Mouse (Mus musculus) effector memory CD4-positive, alpha-beta T cell, adult 5 months (primary cell): ENCODE data around the gene Olfr625-ps1. TPM values are rescaled to one million over a fixed set of nuclear protein-coding genes. Genes with fewer than 3 reads are reported as not detected.

ENCODE experiments used
- polyA plus RNA-seq: library from polyadenylated mRNA; unstranded; fragments of 100-300 nt; shearing (Covaris generic); gene quantifications from one replicate; pipeline ENCODE4 v1.2.1, GENCODE M21; 2017

Gene Olfr625-ps1
- not detected for polyA plus RNA-seq

DNA sequence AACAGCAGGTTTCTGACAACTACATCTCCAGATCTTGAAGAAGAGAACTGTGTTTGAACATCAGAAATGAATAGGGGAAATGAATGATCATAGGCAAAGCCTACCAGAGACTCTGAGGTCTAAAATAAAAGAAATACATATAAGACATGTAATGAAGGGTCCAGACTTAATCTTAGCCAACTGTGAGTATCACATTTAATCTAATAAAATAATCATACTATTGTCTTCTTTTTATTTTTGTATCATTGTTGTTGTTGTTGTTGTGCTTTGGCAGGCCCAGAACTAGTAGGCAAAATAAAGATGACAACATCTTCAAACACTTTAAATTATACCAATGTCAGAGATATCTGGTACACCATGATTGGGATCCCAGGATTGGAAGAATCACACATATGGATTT lies at the start of gene Olfr625-ps1:
Gene Olfr625-ps1, plus strand, starts transcription at position 301 of the 400 bp plus-strand sequence.

DNA sequence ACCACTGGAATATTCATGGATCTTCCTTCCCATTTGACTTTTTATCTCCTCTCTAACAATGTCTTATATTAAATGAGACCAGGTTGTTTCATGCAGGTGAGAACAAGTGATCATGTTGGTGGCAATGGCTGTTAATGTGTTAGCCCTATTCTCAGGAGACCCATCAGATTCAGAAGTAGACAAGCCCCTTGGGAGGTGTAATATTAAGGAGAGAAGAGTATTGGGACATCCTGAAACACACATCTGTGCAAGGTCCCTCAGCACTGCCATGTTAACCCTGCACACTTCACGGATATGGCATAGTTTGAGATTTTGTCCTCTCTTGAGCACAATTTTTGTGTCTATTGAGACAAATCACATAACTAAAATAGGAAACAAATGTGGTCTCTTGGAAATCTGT lies 39.9 kb upstream of the Olfr625-ps1 start, which contains the start of gene Olfr622:
Gene Olfr622, minus strand, starts transcription at position 101 of the 400 bp plus-strand sequence.

DNA sequence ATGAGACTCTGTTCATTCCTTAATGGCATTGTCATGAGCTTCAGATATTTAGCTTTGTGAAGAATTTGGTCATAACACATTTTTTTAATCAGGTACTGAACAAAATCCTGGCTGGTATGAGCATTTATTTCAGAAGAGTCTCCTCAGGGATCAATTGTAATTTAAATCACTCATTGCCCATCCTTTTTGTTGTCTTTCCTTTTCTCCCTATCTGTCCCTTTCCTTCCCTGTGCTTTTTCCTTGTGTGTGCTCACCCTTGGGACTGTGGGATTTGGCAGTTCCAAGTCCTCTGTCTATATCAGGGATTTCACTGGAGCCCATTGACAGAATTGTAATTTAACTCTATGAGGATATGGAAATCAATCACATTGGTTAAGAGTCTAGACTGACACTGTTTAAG lies 18.9 kb upstream of the Olfr625-ps1 start, which contains the start of gene Olfr623:
Gene Olfr623, minus strand, starts transcription at position 101 of the 400 bp plus-strand sequence.

DNA sequence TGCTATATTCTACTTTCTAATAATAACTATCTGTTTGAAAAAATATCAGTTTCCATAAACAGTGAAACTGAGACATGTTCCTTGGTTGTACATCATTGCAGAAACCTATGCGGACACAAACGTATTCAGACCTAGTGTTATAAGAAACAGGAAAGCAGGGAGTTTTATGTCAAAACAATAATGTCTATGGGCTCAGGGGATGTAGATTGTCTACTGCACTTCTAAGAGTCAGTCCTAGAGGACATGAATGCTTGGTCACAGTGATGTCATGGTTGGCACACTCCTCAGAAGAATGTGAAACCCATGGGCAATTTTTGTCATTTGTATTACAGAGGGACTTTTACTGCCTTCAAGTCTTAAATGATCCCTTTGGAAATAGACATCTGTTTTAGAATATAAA lies 11.4 kb upstream of the Olfr625-ps1 start, which contains the start of gene Olfr624:
Gene Olfr624, minus strand, starts transcription at position 101 of the 400 bp plus-strand sequence.

DNA sequence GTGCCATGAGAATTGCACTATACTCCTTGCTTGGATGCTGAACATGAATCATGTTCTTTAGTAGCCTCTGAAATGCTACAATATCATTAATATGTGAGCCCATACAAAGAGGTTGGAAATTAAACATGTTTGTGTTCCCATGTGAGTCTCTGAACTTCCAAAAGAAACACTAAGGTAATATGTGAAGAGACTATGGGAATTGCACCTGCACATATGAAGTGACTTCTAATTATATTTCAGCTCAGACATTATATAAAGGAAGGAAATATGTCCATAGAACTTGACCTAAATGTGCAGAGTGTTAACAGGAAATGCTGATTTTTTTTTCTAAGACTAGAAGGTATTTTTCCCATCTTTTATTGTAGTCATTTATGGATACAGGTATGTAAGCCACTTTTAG lies 31.9 kb downstream of the Olfr625-ps1 start, which contains the start of gene Olfr243:
Gene Olfr243, plus strand, starts transcription at position 301 of the 400 bp plus-strand sequence.

DNA sequence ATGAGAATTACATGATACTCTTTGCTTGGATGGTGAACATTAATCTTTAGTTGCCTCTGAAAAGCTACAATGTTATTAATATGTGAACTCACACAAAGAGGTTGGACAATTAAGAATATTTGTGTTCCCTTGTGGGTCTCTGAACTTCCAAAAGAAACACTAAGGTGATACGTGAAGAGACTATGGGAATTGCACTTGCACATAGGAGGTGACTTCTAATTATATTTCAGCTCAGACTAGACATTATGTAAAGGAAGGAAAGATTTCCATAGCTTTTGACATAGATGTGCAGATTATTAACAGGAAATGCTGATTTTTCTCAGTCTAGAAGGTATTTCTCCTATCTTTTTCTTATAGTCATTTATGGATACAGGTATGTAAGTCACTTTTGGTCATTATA lies 47.6 kb downstream of the Olfr625-ps1 start, which contains the start of gene Olfr628:
Gene Olfr628, plus strand, starts transcription at position 301 of the 400 bp plus-strand sequence.

Other genes starting within 250 kb of the Olfr625-ps1 start
- gene Olfr605, start 237.3 kb upstream of the Olfr625-ps1 start, polyA plus RNA-seq = not detected
- not detected for gene Olfr606, start 233.7 kb upstream of the Olfr625-ps1 start, polyA plus RNA-seq
- gene Olfr607, start 218.6 kb upstream of the Olfr625-ps1 start, polyA plus RNA-seq = 0.09 TPM
- not detected for gene Olfr608, start 212.8 kb upstream of the Olfr625-ps1 start, polyA plus RNA-seq
- not detected for gene Olfr609, start 184.7 kb upstream of the Olfr625-ps1 start, polyA plus RNA-seq
- not detected for gene Olfr610, start 170.6 kb upstream of the Olfr625-ps1 start, polyA plus RNA-seq
- gene Olfr611, start 161.9 kb upstream of the Olfr625-ps1 start, polyA plus RNA-seq = not detected
- not detected for gene Olfr612, start 140.0 kb upstream of the Olfr625-ps1 start, polyA plus RNA-seq
- not detected for gene Olfr613, start 134.6 kb upstream of the Olfr625-ps1 start, polyA plus RNA-seq
- gene Olfr615, start 126.6 kb upstream of the Olfr625-ps1 start, polyA plus RNA-seq = not detected
- gene Olfr616, start 113.6 kb upstream of the Olfr625-ps1 start, polyA plus RNA-seq = not detected
- gene Olfr617, start 109.7 kb upstream of the Olfr625-ps1 start, polyA plus RNA-seq = not detected
- gene Olfr618, start 92.6 kb upstream of the Olfr625-ps1 start, polyA plus RNA-seq = not detected
- gene Olfr619, start 82.1 kb upstream of the Olfr625-ps1 start, polyA plus RNA-seq = not detected
- not detected for gene Olfr620, start 70.2 kb upstream of the Olfr625-ps1 start, polyA plus RNA-seq
- gene Olfr622, start 40.0 kb upstream of the Olfr625-ps1 start, polyA plus RNA-seq = not detected
- not detected for gene Olfr623, start 19.0 kb upstream of the Olfr625-ps1 start, polyA plus RNA-seq
- not detected for gene Olfr624, start 11.5 kb upstream of the Olfr625-ps1 start, polyA plus RNA-seq
- not detected for gene Olfr243, start 32.0 kb downstream of the Olfr625-ps1 start, polyA plus RNA-seq
- gene Olfr628, start 47.7 kb downstream of the Olfr625-ps1 start, polyA plus RNA-seq = not detected
- not detected for gene Olfr629, start 62.2 kb downstream of the Olfr625-ps1 start, polyA plus RNA-seq
- gene Olfr630, start 74.6 kb downstream of the Olfr625-ps1 start, polyA plus RNA-seq = not detected
- not detected for gene Olfr69, start 88.9 kb downstream of the Olfr625-ps1 start, polyA plus RNA-seq
- gene Olfr68, start 97.0 kb downstream of the Olfr625-ps1 start, polyA plus RNA-seq = 0.14 TPM
- gene Olfr67, start 109.1 kb downstream of the Olfr625-ps1 start, polyA plus RNA-seq = not detected
- not detected for gene Hbb-bt, start 131.3 kb downstream of the Olfr625-ps1 start, polyA plus RNA-seq
- gene Hbb-bs, start 145.4 kb downstream of the Olfr625-ps1 start, polyA plus RNA-seq = 1.6 TPM
- gene Hbb-bh2, start 157.8 kb downstream of the Olfr625-ps1 start, polyA plus RNA-seq = not detected
- not detected for gene Hbb-bh1, start 160.4 kb downstream of the Olfr625-ps1 start, polyA plus RNA-seq
- gene Hbb-y, start 170.5 kb downstream of the Olfr625-ps1 start, polyA plus RNA-seq = not detected
- gene Olfr66, start 203.5 kb downstream of the Olfr625-ps1 start, polyA plus RNA-seq = not detected
- not detected for gene Olfr64, start 211.8 kb downstream of the Olfr625-ps1 start, polyA plus RNA-seq
- not detected for gene Olfr65, start 220.8 kb downstream of the Olfr625-ps1 start, polyA plus RNA-seq
- not detected for gene Olfr631, start 246.1 kb downstream of the Olfr625-ps1 start, polyA plus RNA-seq